Mouse (Mus musculus): ENCODE measurements around the gene Tspan18. TPM values are rescaled to one million over a fixed set of nuclear protein-coding genes. Genes with fewer than 3 reads are reported as not detected.

The Tspan18 gene
- polyA plus RNA-seq, 1 experiment from 2014 or later = 48.2 TPM

DNA sequence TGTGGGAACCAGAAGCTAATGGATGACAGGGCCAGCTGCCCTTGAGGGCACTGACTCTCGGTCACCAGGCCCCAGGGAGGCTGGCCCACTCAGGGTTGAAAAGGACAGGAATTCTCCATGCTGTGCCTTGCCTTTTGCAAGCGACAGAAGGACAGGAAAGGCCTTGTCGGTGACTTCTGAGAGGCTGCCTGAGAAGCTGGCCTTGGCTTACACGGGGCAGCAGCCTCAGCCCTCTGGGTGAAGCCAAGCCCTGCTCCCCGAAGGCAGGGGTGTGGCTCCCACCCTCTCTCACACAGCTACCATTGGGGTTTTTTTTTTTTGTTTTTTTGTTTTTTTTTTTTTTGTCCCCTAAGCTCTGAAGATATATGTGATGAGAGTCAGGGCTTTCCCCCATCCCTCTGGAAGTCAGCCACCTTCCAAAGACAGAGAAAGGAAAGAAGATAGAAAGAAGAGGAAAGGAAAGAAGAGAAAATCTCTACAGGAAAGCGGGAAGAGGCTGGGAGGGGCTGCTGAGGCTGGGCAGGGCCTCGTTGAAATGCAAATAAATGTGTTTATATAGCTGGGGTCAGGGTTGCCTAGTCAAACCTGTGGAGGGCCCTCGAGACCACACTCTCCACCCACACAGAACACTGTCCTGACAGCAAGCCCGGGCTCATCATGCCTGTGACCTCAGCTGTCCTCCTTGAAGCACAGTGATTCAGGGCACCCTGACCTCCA, 143.4 kb downstream of the Tspan18 start:
- Histone ChIP-seq H3K4me2 (ENCODE audit: low read length) (0 out of 2 replicates have a peak overlapping the region, but pooled peaks have one; percentile 11), H3K9ac (ENCODE audit: low read length) (no peak overlapping the region), H3K4me1 (ENCODE audit: control insufficient read depth in 2 of 2, insufficient read depth in 2 of 2, low read length in 2 of 2) (peaks cover 4 to 7% of the 10 kb centered on the region in 2 experiments; a peak in 3 of 4 replicates), H3K27ac (replicated peaks in 1 of 2; ENCODE audit: control insufficient read depth in 1 of 2, insufficient read depth in 1 of 2, low read depth in 2 of 2, low read length in 2 of 2) (no peak overlapping the region), H3K9me3 (ENCODE audit: control insufficient read depth, low read length) (no peaks in the 10 kb centered on the region), H3K27me3 (ENCODE audit: control insufficient read depth, insufficient read depth, low read length) (peaks cover 8% of the 10 kb centered on the region; the same call in 1 of the 2 replicates), H3K36me3 (ENCODE audit: control insufficient read depth, insufficient read depth, low read length) (no peaks in the 10 kb centered on the region), H3K4me3 (ENCODE audit: control insufficient read depth in 1 of 2, insufficient read depth in 1 of 2, low read depth in 1 of 2, low read length in 2 of 2) (no peak overlapping the region)
- WGBS = 31% methylated on average over 9 of the region's 9 CpGs
- no peak for ATAC-seq (ENCODE audit: insufficient number of reproducible peaks, insufficient read depth, low FRiP score, low read depth)

DNA sequence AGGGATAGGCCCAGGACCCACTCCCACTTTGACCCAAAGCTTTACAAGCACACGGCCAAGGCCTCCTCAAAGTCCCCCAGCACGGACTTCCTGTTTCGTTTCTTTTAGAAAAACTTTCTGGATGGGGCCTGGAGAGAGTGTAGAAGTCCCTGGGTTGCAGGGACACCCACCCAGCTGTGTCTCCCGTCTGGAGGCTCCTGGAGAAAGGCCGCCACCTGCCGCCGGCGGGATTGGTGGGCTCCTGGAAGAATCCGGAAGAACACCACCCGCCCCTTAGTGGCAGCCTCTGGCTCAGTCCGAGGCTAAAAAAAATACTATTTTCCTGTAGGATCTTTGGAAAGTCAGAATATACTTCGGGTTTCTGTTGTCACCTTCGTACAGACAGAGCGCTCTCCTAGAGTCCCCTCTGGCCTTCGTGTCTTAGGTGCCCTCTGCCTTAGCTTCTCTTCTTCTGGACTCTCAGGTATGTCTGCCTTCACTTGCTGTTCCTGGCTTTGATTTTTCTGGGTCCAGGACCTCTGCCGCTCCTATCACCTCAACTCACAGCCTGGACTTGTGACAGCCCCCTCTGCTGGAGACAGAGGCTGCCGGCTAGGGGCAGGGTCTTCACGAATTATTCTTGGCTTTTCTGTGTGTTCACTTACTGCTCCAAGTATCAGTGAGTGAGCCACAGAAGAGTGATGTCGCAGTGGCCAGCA, 145.4 kb downstream of the Tspan18 start:
- peak overlapping the region; percentile 7 to 64; a peak in 1 of 4 replicates for H3K27ac ChIP-seq (replicated peaks in 1 of 2; ENCODE audit: control insufficient read depth in 1 of 2, insufficient read depth in 1 of 2, low read depth in 2 of 2, low read length in 2 of 2)
- peak overlapping the region; percentile 62 to 72 for H3K4me3 ChIP-seq (ENCODE audit: control insufficient read depth in 1 of 2, insufficient read depth in 1 of 2, low read depth in 1 of 2, low read length in 2 of 2)
- WGBS = 7% methylated on average over 19 of the region's 19 CpGs
- H3K36me3 ChIP-seq (ENCODE audit: control insufficient read depth, insufficient read depth, low read length) = no peaks in the 10 kb centered on the region
- no peaks in the 10 kb centered on the region for H3K9me3 ChIP-seq (ENCODE audit: control insufficient read depth, low read length)
- peaks cover 4 to 9% of the 10 kb centered on the region in 2 experiments; a peak in 3 of 4 replicates for H3K4me1 ChIP-seq (ENCODE audit: control insufficient read depth in 2 of 2, insufficient read depth in 2 of 2, low read length in 2 of 2)
- peak overlapping the region; percentile 82 for H3K9ac ChIP-seq (ENCODE audit: low read length)
- ATAC-seq (ENCODE audit: insufficient number of reproducible peaks, insufficient read depth, low FRiP score, low read depth) = no peak
- H3K4me2 ChIP-seq (ENCODE audit: low read length) = peak overlapping the region; percentile 100
- H3K27me3 ChIP-seq (ENCODE audit: control insufficient read depth, insufficient read depth, low read length) = peaks cover 12% of the 10 kb centered on the region

DNA sequence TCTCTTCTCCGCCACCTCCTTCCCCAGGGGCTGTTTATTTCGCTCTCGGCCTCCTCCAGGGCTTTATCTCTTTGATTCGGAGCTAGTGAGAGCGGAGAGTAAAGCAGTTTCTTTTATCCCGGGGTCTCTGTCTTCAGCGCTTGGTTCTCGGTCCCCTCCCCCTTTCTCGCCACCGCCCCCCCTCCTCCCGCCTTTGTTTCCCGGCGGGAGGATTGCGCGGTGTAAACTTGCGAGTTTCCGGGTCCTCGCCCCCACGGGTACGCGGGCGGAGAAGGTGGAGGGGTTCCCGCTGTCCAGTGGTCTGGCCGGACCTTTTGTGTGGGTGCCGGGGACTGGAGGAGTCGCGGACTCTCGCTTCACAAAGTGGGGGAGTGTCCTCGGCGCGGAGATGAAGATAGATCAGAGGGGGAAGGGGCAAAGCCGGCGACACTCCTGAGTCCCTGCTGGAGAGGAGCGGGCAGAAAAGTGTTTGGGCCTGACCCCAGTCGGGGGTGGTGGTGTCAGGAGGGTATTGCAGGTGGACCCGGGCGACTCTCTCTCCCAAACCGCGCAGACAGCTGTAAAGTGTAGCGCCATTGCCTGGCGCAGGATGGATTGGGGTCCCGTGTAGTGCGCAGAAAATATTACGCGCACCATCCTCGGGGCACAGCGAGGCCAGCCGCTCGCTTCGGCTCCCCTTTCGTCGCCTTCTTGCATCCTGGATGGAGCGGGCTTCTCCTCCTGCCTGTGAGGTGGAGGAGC, 146.1 kb downstream of the Tspan18 start:
- peaks cover 12% of the 10 kb centered on the region for H3K27me3 ChIP-seq (ENCODE audit: control insufficient read depth, insufficient read depth, low read length)

DNA sequence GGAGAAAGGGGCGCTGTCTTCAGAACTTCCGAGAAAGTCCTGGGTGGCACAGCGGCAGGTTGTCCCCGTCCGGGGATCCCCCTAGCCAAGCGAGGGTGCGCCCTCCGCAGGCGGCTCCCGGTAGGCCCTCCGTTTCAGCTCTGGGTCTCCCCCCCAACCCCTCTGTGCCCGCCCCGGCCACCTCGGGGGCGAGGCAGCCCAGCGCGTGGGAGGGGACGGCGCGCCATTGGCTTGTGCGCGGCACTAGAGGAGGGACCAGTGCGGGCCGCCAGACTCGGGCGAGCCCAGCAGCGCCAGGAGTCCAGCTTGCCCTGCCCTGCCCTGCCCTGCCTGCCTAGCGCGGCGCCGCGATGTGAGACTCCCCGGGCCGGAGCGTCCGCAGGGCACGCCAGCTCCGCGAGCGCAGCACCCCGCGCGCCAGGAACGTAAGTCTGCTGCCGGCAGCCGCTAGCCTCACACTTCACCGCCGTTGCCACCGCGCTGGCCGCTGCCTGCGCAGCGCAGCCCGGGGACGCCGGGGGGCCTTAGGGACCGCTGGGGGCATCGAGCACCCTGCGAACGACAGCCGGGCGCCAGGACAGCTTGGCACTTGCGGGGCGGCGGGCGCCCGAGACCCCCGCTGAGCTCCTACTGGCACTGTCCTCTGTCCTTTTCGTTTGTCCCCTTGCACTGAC, 146.8 kb downstream of the Tspan18 start, which contains the start of gene Trp53i11:
Trp53i11 (plus strand) TSS at position 226 of the 674 bp plus-strand sequence.
- no peaks in the 10 kb centered on the region for H3K36me3 ChIP-seq (ENCODE audit: control insufficient read depth, insufficient read depth, low read length)
- H3K4me3 ChIP-seq (ENCODE audit: control insufficient read depth in 1 of 2, insufficient read depth in 1 of 2, low read depth in 1 of 2, low read length in 2 of 2) = peak within 1 kb of the TSS; percentile 62 to 72
- peak within 1 kb of the TSS in 1 of 2 experiments; percentile 64; a peak in 2 of 4 replicates for H3K27ac ChIP-seq (replicated peaks in 1 of 2; ENCODE audit: control insufficient read depth in 1 of 2, insufficient read depth in 1 of 2, low read depth in 2 of 2, low read length in 2 of 2)
- peak within 1 kb of the TSS; percentile 100 for H3K4me2 ChIP-seq (ENCODE audit: low read length)
- H3K4me1 ChIP-seq (ENCODE audit: control insufficient read depth in 2 of 2, insufficient read depth in 2 of 2, low read length in 2 of 2) = peaks cover under 1 to 9% of the 10 kb centered on the region in 2 experiments; a peak in 3 of 4 replicates
- peak; percentile 90 for ATAC-seq (ENCODE audit: insufficient number of reproducible peaks, insufficient read depth, low FRiP score, low read depth)
- H3K9me3 ChIP-seq (ENCODE audit: control insufficient read depth, low read length) = no peaks in the 10 kb centered on the region
- H3K9ac ChIP-seq (ENCODE audit: low read length) = peak within 1 kb of the TSS; percentile 82
- WGBS = under 1% methylated on average over 56 of the region's 69 CpGs
- peaks cover 17% of the 10 kb centered on the region for H3K27me3 ChIP-seq (ENCODE audit: control insufficient read depth, insufficient read depth, low read length)

More for the DNA sequence above, 146.1 kb downstream of the Tspan18 start:
- H3K4me3 ChIP-seq (ENCODE audit: control insufficient read depth in 1 of 2, insufficient read depth in 1 of 2, low read depth in 1 of 2, low read length in 2 of 2) = peak overlapping the region; percentile 62 to 72
- H3K4me1 ChIP-seq (ENCODE audit: control insufficient read depth in 2 of 2, insufficient read depth in 2 of 2, low read length in 2 of 2) = peaks cover 4 to 9% of the 10 kb centered on the region in 2 experiments; a peak in 3 of 4 replicates
- H3K9me3 ChIP-seq (ENCODE audit: control insufficient read depth, low read length) = no peaks in the 10 kb centered on the region
- ATAC-seq (ENCODE audit: insufficient number of reproducible peaks, insufficient read depth, low FRiP score, low read depth) = no peak
- peak overlapping the region; percentile 100 for H3K4me2 ChIP-seq (ENCODE audit: low read length)
- peak overlapping the region; percentile 7 to 64; a peak in 2 of 4 replicates for H3K27ac ChIP-seq (replicated peaks in 1 of 2; ENCODE audit: control insufficient read depth in 1 of 2, insufficient read depth in 1 of 2, low read depth in 2 of 2, low read length in 2 of 2)
- H3K36me3 ChIP-seq (ENCODE audit: control insufficient read depth, insufficient read depth, low read length) = no peaks in the 10 kb centered on the region
- under 1% methylated on average over 53 of the region's 53 CpGs for WGBS
- H3K9ac ChIP-seq (ENCODE audit: low read length) = peak overlapping the region; percentile 82

DNA sequence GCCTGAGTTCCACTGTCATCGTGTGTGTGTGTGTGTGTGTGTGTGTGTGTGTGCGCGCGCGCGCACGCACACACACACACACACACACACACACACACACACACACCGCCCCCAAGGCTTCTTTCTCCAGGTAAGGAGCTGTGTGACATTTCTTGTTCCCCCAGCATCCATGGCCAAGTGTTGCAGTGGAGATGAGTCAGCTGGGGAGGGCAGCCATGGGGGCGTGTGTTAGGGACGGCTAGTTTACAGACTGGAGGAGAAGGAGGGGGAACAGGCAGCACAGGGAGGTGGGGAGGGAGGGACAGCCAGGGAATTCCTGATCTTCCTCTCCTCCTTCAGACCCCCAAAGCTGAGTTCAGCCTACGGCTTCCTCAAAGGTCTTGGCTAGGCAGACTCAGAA, 151.4 kb downstream of the Tspan18 start:
- Histone ChIP-seq H3K36me3 (ENCODE audit: control insufficient read depth, insufficient read depth, low read length) (no peaks in the 10 kb centered on the region), H3K4me2 (ENCODE audit: low read length) (no peak overlapping the region), H3K9ac (ENCODE audit: low read length) (no peak overlapping the region), H3K27ac (replicated peaks in 1 of 2; ENCODE audit: control insufficient read depth in 1 of 2, insufficient read depth in 1 of 2, low read depth in 2 of 2, low read length in 2 of 2) (no peak overlapping the region), H3K27me3 (ENCODE audit: control insufficient read depth, insufficient read depth, low read length) (peaks cover 60% of the 10 kb centered on the region), H3K4me3 (ENCODE audit: control insufficient read depth in 1 of 2, insufficient read depth in 1 of 2, low read depth in 1 of 2, low read length in 2 of 2) (no peak overlapping the region), H3K9me3 (ENCODE audit: control insufficient read depth, low read length) (no peaks in the 10 kb centered on the region), H3K4me1 (ENCODE audit: control insufficient read depth in 2 of 2, insufficient read depth in 2 of 2, low read length in 2 of 2) (peaks cover 5 to 6% of the 10 kb centered on the region in 2 experiments; a peak in 2 of 4 replicates)
- 62% methylated on average over 11 of the region's 11 CpGs for WGBS
- ATAC-seq (ENCODE audit: insufficient number of reproducible peaks, insufficient read depth, low FRiP score, low read depth) = no peak

DNA sequence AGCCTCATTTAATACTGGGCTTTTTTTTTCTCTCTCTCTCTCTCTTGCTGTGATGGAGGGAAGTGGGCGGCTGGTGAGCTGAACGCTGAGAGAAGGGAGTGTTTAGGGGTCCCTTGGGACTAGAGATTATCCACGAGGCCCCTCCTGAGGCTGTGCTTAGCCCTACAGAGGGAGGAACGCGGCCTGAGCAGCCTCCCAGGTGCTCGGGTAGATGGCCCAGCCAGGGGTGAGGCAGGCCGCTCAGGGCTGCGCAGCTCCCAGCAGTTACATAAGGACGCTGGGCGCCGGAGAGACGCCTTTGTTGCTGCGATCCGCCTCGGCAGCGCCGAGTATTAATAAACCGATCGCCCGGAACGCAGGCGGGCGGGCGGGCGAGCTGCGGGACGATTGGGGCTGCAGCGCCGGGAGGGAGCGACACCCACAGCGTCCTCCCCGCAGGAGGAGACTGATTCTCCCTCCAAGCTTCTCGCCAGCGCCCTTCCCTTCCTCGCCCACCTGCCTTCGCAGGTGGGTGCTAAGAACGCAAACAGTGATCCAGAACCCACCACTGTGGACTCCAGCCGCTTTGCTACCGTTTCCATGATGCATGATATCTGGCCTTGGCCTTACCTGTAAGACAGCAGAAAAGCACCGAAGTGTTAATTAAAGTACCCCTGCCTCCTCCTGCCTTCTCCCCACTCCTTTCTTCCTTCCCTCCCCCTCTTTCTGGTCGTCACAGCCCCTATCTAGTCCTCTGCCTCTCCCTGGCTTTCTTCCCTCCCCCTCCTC, 154.0 kb downstream of the Tspan18 start:
- WGBS = 3% methylated on average over 41 of the region's 41 CpGs
- no peaks in the 10 kb centered on the region for H3K36me3 ChIP-seq (ENCODE audit: control insufficient read depth, insufficient read depth, low read length)
- peak overlapping the region; percentile 56 for H3K9ac ChIP-seq (ENCODE audit: low read length)
- peak overlapping the region; percentile 67 for H3K4me2 ChIP-seq (ENCODE audit: low read length)
- peaks cover 63% of the 10 kb centered on the region for H3K27me3 ChIP-seq (ENCODE audit: control insufficient read depth, insufficient read depth, low read length)
- no peak overlapping the region for H3K27ac ChIP-seq (replicated peaks in 1 of 2; ENCODE audit: control insufficient read depth in 1 of 2, insufficient read depth in 1 of 2, low read depth in 2 of 2, low read length in 2 of 2)
- H3K4me3 ChIP-seq (ENCODE audit: control insufficient read depth in 1 of 2, insufficient read depth in 1 of 2, low read depth in 1 of 2, low read length in 2 of 2) = peak overlapping the region; percentile 26
- no peaks in the 10 kb centered on the region for H3K9me3 ChIP-seq (ENCODE audit: control insufficient read depth, low read length)
- no peak for ATAC-seq (ENCODE audit: insufficient number of reproducible peaks, insufficient read depth, low FRiP score, low read depth)
- H3K4me1 ChIP-seq (ENCODE audit: control insufficient read depth in 2 of 2, insufficient read depth in 2 of 2, low read length in 2 of 2) = peaks cover 6 to 9% of the 10 kb centered on the region in 2 experiments; a peak in 3 of 4 replicates
